Mouse (Mus musculus): ENCODE data around the gene Ankdd1b.

The Ankdd1b gene

DNA sequence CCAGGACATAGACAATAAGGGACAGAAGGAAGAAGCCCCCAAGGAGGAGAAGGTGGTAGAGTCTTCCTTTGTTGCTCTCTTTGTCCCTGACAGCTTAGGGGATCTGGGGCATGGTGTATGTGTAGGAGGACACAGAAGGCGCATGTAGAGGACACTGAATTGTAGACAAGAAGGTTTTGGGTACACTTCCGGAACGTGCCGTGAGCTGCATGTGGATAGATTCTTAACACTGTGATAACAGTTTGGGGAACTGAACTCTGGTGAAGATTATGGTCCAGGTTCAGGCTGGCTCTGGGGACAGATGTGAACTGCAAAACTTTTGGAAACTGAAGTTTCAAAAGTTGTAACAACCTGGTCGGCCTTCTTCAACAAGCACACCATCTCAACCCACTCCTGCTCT lies 13.4 kb downstream of the Ankdd1b start:
- DNase-seq (ENCODE audit: low read depth, low spot score), result no peak

- DNase-seq (ENCODE audit: low read depth, low spot score), result no peak
Measured at GRCm38 (mm10) chr13:96454288-96454687, 16.7 kb downstream of the Ankdd1b start.

DNA sequence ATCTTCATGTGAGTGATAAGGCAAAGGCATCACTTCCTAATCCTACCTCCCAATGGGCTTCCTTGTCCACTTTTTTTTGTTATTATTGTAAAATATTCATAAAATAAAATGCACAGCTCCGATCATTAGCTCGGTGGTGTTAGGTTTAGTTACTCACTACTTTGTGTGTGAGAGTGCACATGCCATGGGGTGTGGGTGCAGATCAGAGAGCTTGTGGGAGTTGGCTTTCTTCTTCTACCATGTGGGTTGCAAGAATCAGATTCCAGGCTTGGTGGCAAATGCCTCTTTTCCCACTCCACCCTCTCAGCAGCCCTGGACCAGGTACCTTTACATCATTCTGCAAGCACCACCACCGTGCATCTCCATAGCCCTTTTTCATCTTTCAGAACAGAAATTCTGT lies 18.4 kb downstream of the Ankdd1b start:
- DNase-seq (ENCODE audit: low read depth, low spot score), result no peak

GRCm38 (mm10) chr13:96451386-96452140 lies 19.4 kb downstream of the Ankdd1b start:
- DNase-seq (ENCODE audit: low read depth, low spot score), result no peak

- DNase-seq (ENCODE audit: low read depth, low spot score), result no peak
Measured at GRCm38 (mm10) chr13:96450869-96451268, 20.1 kb downstream of the Ankdd1b start.

DNA sequence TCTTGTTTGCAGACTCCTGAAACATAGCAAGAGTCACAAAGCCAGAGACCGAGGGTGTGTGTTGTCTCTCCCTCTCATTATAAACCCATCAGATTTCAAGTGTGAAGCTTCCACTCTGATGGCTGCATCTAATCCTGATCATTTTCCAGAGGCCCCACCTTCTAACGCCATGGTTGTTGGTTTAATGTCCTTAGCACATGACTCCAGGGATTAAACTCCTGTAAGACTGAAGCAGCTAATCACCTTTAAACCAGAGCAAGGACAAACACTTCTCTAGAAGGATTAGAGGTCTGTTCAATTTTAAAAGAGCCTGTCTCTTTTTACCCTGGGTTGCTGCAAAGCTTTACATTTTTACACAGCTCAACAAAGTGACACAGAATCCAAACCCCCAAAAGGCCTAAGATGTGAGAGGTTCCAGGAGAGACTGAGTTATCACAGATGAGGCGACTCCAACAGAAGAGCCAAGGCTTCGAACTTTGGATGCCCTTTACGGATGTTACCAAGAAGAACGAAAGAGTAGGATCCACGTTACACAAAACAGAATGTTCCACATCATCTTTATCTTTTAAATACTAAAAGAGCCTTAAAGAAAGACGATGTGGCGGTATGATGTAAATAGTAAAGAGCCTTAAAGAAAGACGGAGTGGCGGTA lies 20.7 kb downstream of the Ankdd1b start:
- DNase-seq (ENCODE audit: low read depth, low spot score), result no peak

DNA sequence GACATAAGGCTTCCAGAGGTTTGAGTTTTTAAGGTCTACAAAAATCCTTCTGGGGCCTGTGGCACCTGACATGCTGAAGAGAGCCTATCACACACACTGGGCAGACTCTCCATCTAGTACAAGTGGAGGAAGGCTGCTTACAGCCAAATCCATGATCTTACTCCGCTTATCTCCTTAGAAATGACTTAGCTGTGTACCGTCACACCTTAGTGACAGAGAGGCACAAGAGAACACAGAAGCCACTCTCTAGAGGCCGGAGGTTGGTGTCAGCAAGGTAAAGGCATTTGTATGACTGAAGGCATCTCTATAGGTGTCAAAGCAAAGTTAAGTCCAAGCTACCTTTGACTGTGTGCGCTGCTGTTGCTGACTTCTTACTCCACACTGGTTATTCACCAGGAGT lies 30.6 kb downstream of the Ankdd1b start:
- DNase-seq (ENCODE audit: low read depth, low spot score), result no peak

- no peak for DNase-seq (ENCODE audit: low read depth, low spot score)
Measured at GRCm38 (mm10) chr13:96436921-96437320, 34.1 kb downstream of the Ankdd1b start.

GRCm38 (mm10) chr13:96435793-96436192 lies 35.2 kb downstream of the Ankdd1b start:
- peak; percentile 10 for DNase-seq (ENCODE audit: low read depth, low spot score)

- no peak for DNase-seq (ENCODE audit: low read depth, low spot score)
Measured at GRCm38 (mm10) chr13:96434899-96435331, 36.1 kb downstream of the Ankdd1b start.

- DNase-seq (ENCODE audit: low read depth, low spot score), result no peak
Measured at GRCm38 (mm10) chr13:96433648-96434190, 37.3 kb downstream of the Ankdd1b start.

- no peak for DNase-seq (ENCODE audit: low read depth, low spot score)
Measured at GRCm38 (mm10) chr13:96433041-96433440, 38.0 kb downstream of the Ankdd1b start.

DNA sequence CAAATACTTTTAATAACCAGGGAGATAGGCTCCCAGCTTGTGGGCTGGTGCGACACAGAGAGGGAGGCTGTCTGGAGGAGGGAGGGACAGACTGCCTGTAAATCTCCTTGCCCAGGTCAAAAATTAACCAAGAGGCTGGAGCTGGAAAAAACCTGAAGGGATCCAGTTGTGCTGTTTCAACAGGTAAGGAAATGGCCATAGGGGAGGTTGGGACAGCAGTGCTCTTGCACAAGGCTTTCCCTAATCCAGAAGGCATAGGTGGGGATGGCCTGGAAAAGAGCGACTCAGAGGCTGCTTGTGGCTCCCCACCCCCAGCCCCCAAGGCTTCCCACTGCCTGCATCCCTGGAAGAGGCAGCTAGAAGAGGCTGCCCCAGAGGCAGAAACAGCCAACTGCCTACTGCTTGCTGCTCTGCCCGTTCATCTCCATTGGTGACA lies 38.6 kb downstream of the Ankdd1b start:
- no peak for DNase-seq (ENCODE audit: low read depth, low spot score)

DNA sequence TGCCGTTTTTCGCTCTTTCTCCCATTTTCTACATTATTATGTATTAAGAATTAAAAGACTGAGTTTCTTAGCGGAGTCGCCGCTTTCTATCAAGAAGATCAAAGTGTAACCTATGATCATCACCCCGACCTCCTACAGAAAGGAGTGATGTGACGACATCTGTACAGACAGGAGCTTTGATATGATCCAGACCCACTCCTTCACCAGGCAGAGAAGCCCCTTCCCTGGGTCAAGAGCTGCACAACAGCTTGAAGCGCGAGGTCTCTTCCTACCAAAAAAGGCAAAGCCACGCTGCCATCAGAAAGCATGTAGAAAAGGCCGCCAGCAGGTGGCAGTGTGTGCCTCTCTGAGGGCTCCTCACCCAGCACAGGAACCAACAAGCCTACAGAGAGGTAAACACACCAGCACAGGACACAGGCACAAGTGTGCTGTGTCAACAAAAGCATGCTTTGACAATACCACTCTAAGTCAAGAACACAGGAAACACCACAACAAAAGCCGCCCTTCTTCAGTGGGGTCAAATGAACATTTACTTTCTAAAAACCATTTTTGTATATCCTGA lies 39.3 kb downstream of the Ankdd1b start:
- DNase-seq (ENCODE audit: low read depth, low spot score), result peak; percentile 82

GRCm38 (mm10) chr13:96428531-96428930 lies 42.5 kb downstream of the Ankdd1b start:
- DNase-seq (ENCODE audit: low read depth, low spot score), result no peak

DNA sequence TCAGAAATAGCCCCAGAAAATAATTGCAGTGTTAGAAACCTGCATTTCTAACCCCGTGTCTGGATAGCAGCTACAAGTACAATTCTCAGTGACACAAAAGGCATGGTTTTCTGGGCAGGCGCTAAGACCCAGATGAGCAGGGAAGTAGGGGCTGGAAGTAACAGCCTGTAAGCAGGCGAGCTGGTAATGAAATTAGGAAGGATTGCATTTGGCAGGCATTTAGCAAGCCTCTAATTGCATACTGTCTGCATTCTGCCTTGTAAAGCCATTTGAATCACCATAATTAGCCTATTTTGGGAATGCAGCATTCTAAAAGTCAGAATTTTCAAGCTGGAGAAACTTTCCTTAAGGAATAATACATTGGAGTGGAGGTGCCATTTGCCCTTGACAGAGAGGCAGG lies 45.0 kb downstream of the Ankdd1b start:
- no peak for DNase-seq (ENCODE audit: low read depth, low spot score)

DNA sequence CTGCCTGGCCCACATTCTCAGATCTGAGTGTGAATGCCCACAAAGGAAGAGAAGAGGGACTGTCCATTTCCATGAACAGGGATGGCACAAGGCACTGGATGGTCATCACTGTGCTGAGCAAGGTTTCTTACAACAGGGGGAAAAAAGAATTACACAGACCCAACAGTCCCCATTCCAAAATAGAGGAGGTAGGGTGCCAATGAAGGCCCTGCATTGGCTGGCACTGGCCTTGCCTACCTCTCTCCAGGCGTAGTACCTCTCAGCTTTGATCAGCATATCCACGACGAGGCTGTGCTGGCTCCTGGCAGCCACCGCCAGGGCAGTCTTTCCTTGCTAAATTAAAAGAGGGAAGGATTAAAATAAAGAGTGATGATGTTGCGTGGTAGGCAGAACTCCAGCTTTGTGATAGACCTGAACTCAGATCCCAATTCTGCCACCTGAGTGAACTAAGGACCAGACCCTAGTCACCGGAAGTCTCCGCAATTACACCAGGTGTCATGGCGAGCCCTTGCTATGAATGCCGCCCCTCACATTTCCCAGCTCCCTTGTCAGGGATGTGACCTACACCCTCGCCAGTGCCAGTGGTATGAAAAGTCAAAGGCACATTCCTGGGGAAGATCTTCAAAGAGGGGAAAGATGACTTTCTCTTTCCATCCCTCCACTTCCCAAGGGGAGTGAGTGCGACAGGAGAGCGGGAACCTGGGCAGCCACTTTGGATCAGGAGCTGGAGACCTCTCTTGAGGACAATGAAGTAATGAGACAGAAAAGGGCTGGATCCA lies 46.3 kb downstream of the Ankdd1b start:
- DNase-seq (ENCODE audit: low read depth, low spot score), result no peak

DNA sequence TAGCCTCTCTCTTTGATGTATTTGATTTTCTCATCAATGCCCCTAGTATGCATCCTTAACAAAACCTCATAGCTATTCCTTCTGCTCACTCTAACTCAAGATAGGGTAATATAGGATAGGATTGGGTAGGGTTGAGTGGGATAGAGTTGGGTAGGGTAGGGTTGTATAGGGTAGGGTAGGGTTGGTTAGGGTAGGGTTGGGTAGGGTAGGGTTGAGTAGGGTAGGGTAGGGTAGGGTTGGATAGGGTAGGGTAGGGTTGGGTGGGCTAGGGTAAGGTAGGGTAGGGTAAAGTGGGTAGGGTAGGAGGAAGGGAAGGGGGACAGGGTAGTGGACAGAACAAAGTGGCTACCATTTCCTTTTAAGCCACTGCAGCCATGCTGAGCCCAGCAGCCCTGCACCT lies 49.8 kb downstream of the Ankdd1b start:
- no peak for DNase-seq (ENCODE audit: low read depth, low spot score)

- DNase-seq (ENCODE audit: low read depth, low spot score), result no peak
Measured at GRCm38 (mm10) chr13:96418487-96418886, 52.5 kb downstream of the Ankdd1b start.

- DNase-seq (ENCODE audit: low read depth, low spot score), result no peak
Measured at GRCm38 (mm10) chr13:96417261-96417813, 53.7 kb downstream of the Ankdd1b start.

DNA sequence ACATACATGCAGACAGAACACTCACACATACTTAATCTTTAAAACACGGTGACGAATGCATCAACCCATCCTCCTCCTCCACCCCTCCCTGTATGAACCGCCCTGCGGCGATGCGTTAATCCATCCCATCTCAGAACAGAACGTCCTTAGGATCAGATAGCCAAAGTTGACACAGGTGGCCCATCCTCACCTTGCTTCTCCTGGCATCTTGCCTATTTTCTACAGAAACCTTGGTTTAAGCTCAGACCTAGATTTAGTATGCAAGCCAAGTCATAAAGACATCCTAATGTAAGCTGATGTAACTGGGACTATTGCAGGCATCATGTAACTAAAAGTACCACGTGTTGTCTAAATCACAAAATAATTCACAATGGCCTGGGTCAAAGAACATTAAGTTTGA lies 54.6 kb downstream of the Ankdd1b start:
- DNase-seq (ENCODE audit: low read depth, low spot score), result no peak

Data from R1 (cell line).